Mouse (Mus musculus) bone marrow macrophage, adult 2 months (primary cell): Measurements from ENCODE around the gene Kctd11.

Source experiments
- CTCF ChIP-seq: IDR thresholded peaks from 2 replicates; pipeline ENCODE4 v1.5.1; 2012; ENCODE audit warnings: low read depth, mild to moderate bottlenecking, low read length, moderate library complexity
- POLR2A ChIP-seq: IDR thresholded peaks from 2 replicates; pipeline ENCODE4 v1.6.1; 2012; ENCODE audit warnings: mild to moderate bottlenecking, low read depth, low read length, borderline replicate concordance

GRCm38 (mm10) chr11:69835326-69835965 lies 45.8 kb downstream of the Kctd11 start:
- no peak for TF ChIP-seq CTCF
- TF ChIP-seq POLR2A: no peak
